Mouse (Mus musculus): ENCODE results near the gene Ccdc28b. TPM values are rescaled to one million over a fixed set of nuclear protein-coding genes. Genes with fewer than 3 reads are reported as not detected.
A peak's percentile ranks its signal among the peaks of the same experiment; 100 is the strongest.

Ccdc28b gene
- total and polyA plus RNA-seq, 2 experiments from 2014 or later, result 78.8 to 174 TPM

- peaks cover 31% of the 10 kb centered on the region for H3K4me1 ChIP-seq (ENCODE audit: insufficient read depth, low read length)
- TF ChIP-seq CTCF (IDR thresholded peaks at IDR 0.05), result no peak
These were observed 1.5 kb downstream of the Ccdc28b start for GRCm38 (mm10) chr4:129622120-129622802.

GRCm38 (mm10) chr4:129621283-129621841 is 2.4 kb downstream of the Ccdc28b start:
- TF ChIP-seq CTCF (IDR thresholded peaks at IDR 0.05), result no peak
- H3K9ac ChIP-seq (replicated peaks; ENCODE audit: low read length, poor library complexity, severe bottlenecking), result no peak overlapping the region
- peaks cover 4% of the 10 kb centered on the region for H3K36me3 ChIP-seq (ENCODE audit: insufficient read depth, low read length)
- peaks cover 31% of the 10 kb centered on the region for H3K4me1 ChIP-seq (ENCODE audit: insufficient read depth, low read length)
- H3K4me3 ChIP-seq (ENCODE audit: low read depth, low read length), result no peak overlapping the region
- 82% methylated on average over 8 of the region's 8 CpGs for WGBS
- no peak for ATAC-seq (ENCODE audit: low FRiP score)
- DNase-seq (ENCODE audit: low spot score), result no peak
- no peaks in the 10 kb centered on the region for H3K27me3 ChIP-seq (ENCODE audit: insufficient read depth, low read length)
- peak overlapping the region; percentile 89; the same call in 1 of the 2 replicates for H3K4me2 ChIP-seq (ENCODE audit: low read depth, low read length, poor library complexity, severe bottlenecking)
- H3K27ac ChIP-seq (ENCODE audit: low read depth, low read length), result no peak overlapping the region
- no peaks in the 10 kb centered on the region for H3K9me3 ChIP-seq (ENCODE audit: low read length)

More at GRCm38 (mm10) chr4:129622120-129622802, 1.5 kb downstream of the Ccdc28b start:
- no peaks in the 10 kb centered on the region for H3K9me3 ChIP-seq (ENCODE audit: low read length)
- no peaks in the 10 kb centered on the region for H3K27me3 ChIP-seq (ENCODE audit: insufficient read depth, low read length)
- DNase-seq (ENCODE audit: low spot score), result no peak
- peak overlapping the region; percentile 81 for H3K9ac ChIP-seq (replicated peaks; ENCODE audit: low read length, poor library complexity, severe bottlenecking)
- peak overlapping the region; percentile 89 for H3K4me2 ChIP-seq (ENCODE audit: low read depth, low read length, poor library complexity, severe bottlenecking)
- H3K27ac ChIP-seq (ENCODE audit: low read depth, low read length), result peak overlapping the region; percentile 96
- WGBS, result 79% methylated on average over 11 of the region's 11 CpGs
- peaks cover 11% of the 10 kb centered on the region for H3K36me3 ChIP-seq (ENCODE audit: insufficient read depth, low read length)
- no peak for ATAC-seq (ENCODE audit: low FRiP score)
- peak overlapping the region; percentile 59 for H3K4me3 ChIP-seq (ENCODE audit: low read depth, low read length)

- H3K4me1 ChIP-seq (ENCODE audit: insufficient read depth, low read length), result peaks cover 31% of the 10 kb centered on the region
- H3K36me3 ChIP-seq (ENCODE audit: insufficient read depth, low read length), result peaks cover 3% of the 10 kb centered on the region; the same call in 1 of the 2 replicates
- no peak overlapping the region for H3K4me2 ChIP-seq (ENCODE audit: low read depth, low read length, poor library complexity, severe bottlenecking)
- 89% methylated on average over 11 of the region's 11 CpGs for WGBS
- TF ChIP-seq CTCF (IDR thresholded peaks at IDR 0.05), result no peak
- DNase-seq (ENCODE audit: low spot score) (no peak), ATAC-seq (ENCODE audit: low FRiP score) (no peak)
- no peak overlapping the region for H3K4me3 ChIP-seq (ENCODE audit: low read depth, low read length)
- H3K27me3 ChIP-seq (ENCODE audit: insufficient read depth, low read length), result no peaks in the 10 kb centered on the region
- H3K9me3 ChIP-seq (ENCODE audit: low read length), result no peaks in the 10 kb centered on the region
- H3K27ac ChIP-seq (ENCODE audit: low read depth, low read length), result no peak overlapping the region
- H3K9ac ChIP-seq (replicated peaks; ENCODE audit: low read length, poor library complexity, severe bottlenecking), result no peak overlapping the region
These were observed 3.1 kb downstream of the Ccdc28b start for GRCm38 (mm10) chr4:129620419-129621282.

- Histone ChIP-seq H3K4me1 (ENCODE audit: insufficient read depth, low read length) (peaks cover 23% of the 10 kb centered on the region), H3K9ac (replicated peaks; ENCODE audit: low read length, poor library complexity, severe bottlenecking) (peak within 1 kb of the TSS; percentile 87), H3K9me3 (ENCODE audit: low read length) (no peaks in the 10 kb centered on the region), H3K27me3 (ENCODE audit: insufficient read depth, low read length) (no peaks in the 10 kb centered on the region), H3K36me3 (ENCODE audit: insufficient read depth, low read length) (peaks cover 3% of the 10 kb centered on the region; the same call in 1 of the 2 replicates), H3K4me2 (ENCODE audit: low read depth, low read length, poor library complexity, severe bottlenecking) (peak within 1 kb of the TSS; percentile 80), H3K4me3 (ENCODE audit: low read depth, low read length) (peak within 1 kb of the TSS; percentile 52), H3K27ac (ENCODE audit: low read depth, low read length) (peak within 1 kb of the TSS; percentile 95)
- WGBS, result 3% methylated on average over 43 of the region's 44 CpGs
- peak; percentile 97 for DNase-seq (ENCODE audit: low spot score)
- ATAC-seq (ENCODE audit: low FRiP score), result peak; percentile 88
- TF ChIP-seq CTCF (IDR thresholded peaks at IDR 0.05), result peak; percentile 50; the same call in 1 of the 2 replicates
These were observed 4.7 kb downstream of the Ccdc28b start, which contains the start of gene Iqcc for GRCm38 (mm10) chr4:129618786-129619691. Gene Iqcc (minus strand): TSS chr4:129619099.

GRCm38 (mm10) chr4:129618031-129618430 is 5.7 kb downstream of the Ccdc28b start:
- peak overlapping the region; percentile 95 for H3K27ac ChIP-seq (ENCODE audit: low read depth, low read length)
- H3K4me3 ChIP-seq (ENCODE audit: low read depth, low read length), result peak overlapping the region; percentile 52
- no peak for TF ChIP-seq CTCF (IDR thresholded peaks at IDR 0.05)
- peak overlapping the region; percentile 80 for H3K4me2 ChIP-seq (ENCODE audit: low read depth, low read length, poor library complexity, severe bottlenecking)
- H3K36me3 ChIP-seq (ENCODE audit: insufficient read depth, low read length), result peaks cover 3% of the 10 kb centered on the region; the same call in 1 of the 2 replicates
- DNase-seq (ENCODE audit: low spot score), result no peak
- no peak for ATAC-seq (ENCODE audit: low FRiP score)
- peak overlapping the region; percentile 87 for H3K9ac ChIP-seq (replicated peaks; ENCODE audit: low read length, poor library complexity, severe bottlenecking)
- no peaks in the 10 kb centered on the region for H3K9me3 ChIP-seq (ENCODE audit: low read length)
- WGBS, result 95% methylated on average over 5 of the region's 5 CpGs
- H3K27me3 ChIP-seq (ENCODE audit: insufficient read depth, low read length), result no peaks in the 10 kb centered on the region
- H3K4me1 ChIP-seq (ENCODE audit: insufficient read depth, low read length), result peaks cover 23% of the 10 kb centered on the region
